Mouse (Mus musculus): Measurements from ENCODE around the gene March1.
"Not testable (repeated sequence)": the region's sequence is repeated elsewhere in the genome, so short reads cannot be mapped to it uniquely, and the experiment has no call there.

Gene March1

GRCm38 (mm10) chr8:66415234-66415633 is 797.5 kb downstream of the March1 start:
- no peak for DNase-seq (ENCODE audit: inconsistent ontology term)

GRCm38 (mm10) chr8:66417591-66417990 is 799.9 kb downstream of the March1 start:
- not testable (repeated sequence) for DNase-seq (ENCODE audit: inconsistent ontology term)

- DNase-seq (ENCODE audit: inconsistent ontology term): no peak
These were observed 812.9 kb downstream of the March1 start for GRCm38 (mm10) chr8:66430639-66431038.

- DNase-seq (ENCODE audit: inconsistent ontology term): no peak
These were observed 815.9 kb downstream of the March1 start for GRCm38 (mm10) chr8:66433577-66433976.

- DNase-seq (ENCODE audit: inconsistent ontology term): no peak
These were observed 819.1 kb downstream of the March1 start for GRCm38 (mm10) chr8:66436804-66437203.

- DNase-seq (ENCODE audit: inconsistent ontology term): no peak
These were observed 820.2 kb downstream of the March1 start for GRCm38 (mm10) chr8:66437929-66438328.

GRCm38 (mm10) chr8:66438468-66438867 is 820.8 kb downstream of the March1 start:
- no peak for DNase-seq (ENCODE audit: inconsistent ontology term)

GRCm38 (mm10) chr8:66441123-66441522 is 823.4 kb downstream of the March1 start:
- peak; percentile 17 for DNase-seq (ENCODE audit: inconsistent ontology term)

- no peak for DNase-seq (ENCODE audit: inconsistent ontology term)
These were observed 825.1 kb downstream of the March1 start for GRCm38 (mm10) chr8:66442778-66443177.

- no peak for DNase-seq (ENCODE audit: inconsistent ontology term)
These were observed 826.4 kb downstream of the March1 start for GRCm38 (mm10) chr8:66444141-66444540.

GRCm38 (mm10) chr8:66445351-66445750 is 827.7 kb downstream of the March1 start:
- DNase-seq (ENCODE audit: inconsistent ontology term): no peak

- DNase-seq (ENCODE audit: inconsistent ontology term): peak; percentile 10
These were observed 833.0 kb downstream of the March1 start for GRCm38 (mm10) chr8:66450691-66451090.

GRCm38 (mm10) chr8:66457057-66457456 is 839.4 kb downstream of the March1 start:
- no peak for DNase-seq (ENCODE audit: inconsistent ontology term)

GRCm38 (mm10) chr8:66469821-66470220 is 852.1 kb downstream of the March1 start:
- DNase-seq (ENCODE audit: inconsistent ontology term): no peak

GRCm38 (mm10) chr8:66476880-66477279 is 859.2 kb downstream of the March1 start:
- DNase-seq (ENCODE audit: inconsistent ontology term): no peak

- peak; percentile 93 for DNase-seq (ENCODE audit: inconsistent ontology term)
These were observed 868.5 kb downstream of the March1 start, which contains the start of gene Tma16 for GRCm38 (mm10) chr8:66486084-66486763. Gene Tma16 (minus strand): TSS chr8:66486530.

- DNase-seq (ENCODE audit: inconsistent ontology term): no peak
These were observed 870.9 kb downstream of the March1 start for GRCm38 (mm10) chr8:66488556-66488955.

- no peak for DNase-seq (ENCODE audit: inconsistent ontology term)
These were observed 872.9 kb downstream of the March1 start for GRCm38 (mm10) chr8:66490624-66491023.

- DNase-seq (ENCODE audit: inconsistent ontology term): no peak
These were observed 876.8 kb downstream of the March1 start for GRCm38 (mm10) chr8:66494496-66494895.

GRCm38 (mm10) chr8:66495726-66496125 is 878.0 kb downstream of the March1 start:
- peak; percentile 47 for DNase-seq (ENCODE audit: inconsistent ontology term)

GRCm38 (mm10) chr8:66496998-66497577 is 879.4 kb downstream of the March1 start:
- DNase-seq (ENCODE audit: inconsistent ontology term): peak; percentile 21

- no peak for DNase-seq (ENCODE audit: inconsistent ontology term)
These were observed 885.7 kb downstream of the March1 start for GRCm38 (mm10) chr8:66503381-66503780.

- no peak for DNase-seq (ENCODE audit: inconsistent ontology term)
These were observed 893.8 kb downstream of the March1 start, which contains the start of gene Tktl2 for GRCm38 (mm10) chr8:66511537-66511936. Gene Tktl2 (plus strand): TSS chr8:66511756.

All from Muller cell, postnatal 12 days (primary cell).